Mouse (Mus musculus): ENCODE data around the gene Rab22a. TPM values are rescaled to one million over a fixed set of nuclear protein-coding genes. Genes with fewer than 3 reads are reported as not detected.

The Rab22a gene
- polyA plus RNA-seq, 1 experiment from 2014 or later: 38.2 TPM

DNA sequence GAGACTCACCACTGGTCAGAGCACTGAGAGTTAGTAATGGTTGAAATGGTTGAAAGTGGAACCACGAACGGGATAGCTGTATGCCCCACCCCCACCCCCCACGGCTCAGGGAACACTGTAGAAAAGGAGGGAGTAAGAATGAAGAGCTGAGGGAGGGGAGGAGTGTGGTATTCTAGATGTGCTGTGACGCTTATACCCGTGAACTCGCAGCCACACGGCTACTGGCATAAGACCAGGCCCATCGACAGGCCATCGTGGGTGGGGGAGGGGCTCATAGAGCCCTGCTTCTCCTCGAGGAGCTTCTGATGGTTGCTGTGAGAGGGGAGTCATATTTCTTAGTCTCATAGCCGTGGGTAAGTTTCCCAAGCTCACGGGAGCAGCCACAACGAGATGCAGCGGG lies 64.8 kb downstream of the Rab22a start:
- Histone ChIP-seq H3K9me3 (ENCODE audit: control insufficient read depth, low read length) (no peaks in the 10 kb centered on the region), H3K4me3 (ENCODE audit: low read depth, low read length) (no peak overlapping the region), H3K27ac (ENCODE audit: low read depth, low read length) (no peak overlapping the region), H3K4me1 (ENCODE audit: control insufficient read depth, insufficient read depth, low read length) (no peaks in the 10 kb centered on the region), H3K36me3 (ENCODE audit: control insufficient read depth, insufficient read depth, low read length) (no peaks in the 10 kb centered on the region), H3K4me2 (no peak overlapping the region), H3K27me3 (ENCODE audit: control insufficient read depth, insufficient read depth, low read length) (no peaks in the 10 kb centered on the region), H3K9ac (ENCODE audit: low read length) (no peak overlapping the region)
- DNase-seq (ENCODE audit: low spot score, missing footprints) (peak; percentile 53), ATAC-seq (ENCODE audit: low FRiP score) (0 out of 2 replicates have a peak, but pooled peaks have one; percentile 55)
- 63% methylated on average over 14 of the region's 14 CpGs for WGBS

GRCm38 (mm10) chr2:173724940-173725807 lies 65.6 kb downstream of the Rab22a start:
- no peak for ATAC-seq (ENCODE audit: low FRiP score)
- Histone ChIP-seq H3K27ac (ENCODE audit: low read depth, low read length) (no peak overlapping the region), H3K4me2 (no peak overlapping the region), H3K4me1 (ENCODE audit: control insufficient read depth, insufficient read depth, low read length) (no peaks in the 10 kb centered on the region), H3K9me3 (ENCODE audit: control insufficient read depth, low read length) (no peaks in the 10 kb centered on the region), H3K9ac (ENCODE audit: low read length) (no peak overlapping the region), H3K4me3 (ENCODE audit: low read depth, low read length) (no peak overlapping the region), H3K36me3 (ENCODE audit: control insufficient read depth, insufficient read depth, low read length) (no peaks in the 10 kb centered on the region), H3K27me3 (ENCODE audit: control insufficient read depth, insufficient read depth, low read length) (no peaks in the 10 kb centered on the region)
- DNase-seq (ENCODE audit: low spot score, missing footprints): peak; percentile 49
- WGBS: 82% methylated on average over 15 of the region's 15 CpGs

DNA sequence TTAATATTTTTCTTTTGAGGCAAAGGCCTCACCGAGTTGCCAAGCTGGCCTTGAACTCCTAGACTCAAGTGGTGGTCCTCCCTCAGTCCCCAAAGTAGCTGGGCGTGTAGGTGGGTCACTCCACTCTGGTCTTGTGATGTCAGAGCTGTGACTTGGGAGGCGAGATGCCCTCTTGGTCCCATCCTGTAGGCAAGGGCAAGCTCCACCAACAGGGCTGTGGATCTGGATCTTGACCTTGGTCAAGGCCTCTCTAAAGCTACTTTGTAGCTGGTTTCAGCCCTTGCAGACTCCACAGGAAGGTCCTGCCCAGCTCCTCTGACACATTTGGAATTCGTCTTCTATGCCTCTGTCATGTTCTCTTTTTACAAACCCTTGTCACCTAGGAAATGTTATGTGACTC lies 66.3 kb downstream of the Rab22a start:
- Histone ChIP-seq H3K4me1 (ENCODE audit: control insufficient read depth, insufficient read depth, low read length) (0 out of 2 replicates have a peak, but pooled peaks cover 4% of the 10 kb centered on the region), H3K36me3 (ENCODE audit: control insufficient read depth, insufficient read depth, low read length) (no peaks in the 10 kb centered on the region), H3K9me3 (ENCODE audit: control insufficient read depth, low read length) (no peaks in the 10 kb centered on the region), H3K27ac (ENCODE audit: low read depth, low read length) (no peak overlapping the region), H3K4me3 (ENCODE audit: low read depth, low read length) (no peak overlapping the region), H3K27me3 (ENCODE audit: control insufficient read depth, insufficient read depth, low read length) (no peaks in the 10 kb centered on the region), H3K4me2 (no peak overlapping the region), H3K9ac (ENCODE audit: low read length) (no peak overlapping the region)
- no peak for DNase-seq (ENCODE audit: low spot score, missing footprints)
- ATAC-seq (ENCODE audit: low FRiP score): no peak
- WGBS: 86% methylated on average over 4 of the region's 4 CpGs

DNA sequence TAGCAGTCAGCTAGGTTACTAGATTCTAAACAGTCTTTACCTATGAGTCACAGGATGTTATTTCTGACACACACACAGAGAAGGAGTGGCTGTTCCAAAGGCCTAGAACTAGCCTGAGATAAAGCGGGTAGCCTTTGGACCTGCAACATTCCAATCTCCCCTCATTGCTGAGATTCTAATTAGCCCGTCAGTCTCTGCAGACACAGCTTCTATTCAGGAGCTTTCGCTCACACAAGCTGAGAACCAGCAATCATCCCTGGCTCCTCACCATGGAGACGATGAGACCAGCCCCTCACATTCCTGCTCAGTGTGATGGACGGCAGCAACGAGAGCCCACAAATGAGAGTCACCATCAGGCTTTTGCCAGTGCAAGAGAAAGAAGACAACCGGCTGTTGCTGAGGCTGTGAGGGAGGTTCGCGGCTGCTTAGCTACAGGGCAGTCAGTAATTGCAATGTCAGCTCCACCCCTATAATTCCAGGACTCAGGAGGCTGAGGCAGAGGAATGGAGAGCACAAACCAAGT lies 70.9 kb downstream of the Rab22a start:
- H3K4me2 ChIP-seq: no peak overlapping the region
- 4% methylated on average over 9 of the region's 9 CpGs for WGBS

GRCm38 (mm10) chr2:173734426-173734825 lies 74.9 kb downstream of the Rab22a start:
- H3K9ac ChIP-seq (ENCODE audit: low read length): no peak overlapping the region
- no peak overlapping the region for H3K4me3 ChIP-seq (ENCODE audit: low read depth, low read length)
- no peaks in the 10 kb centered on the region for H3K36me3 ChIP-seq (ENCODE audit: control insufficient read depth, insufficient read depth, low read length)
- no peak overlapping the region for H3K27ac ChIP-seq (ENCODE audit: low read depth, low read length)
- no peak overlapping the region for H3K4me2 ChIP-seq
- DNase-seq (ENCODE audit: low spot score, missing footprints) (no peak), ATAC-seq (ENCODE audit: low FRiP score) (no peak)
- H3K9me3 ChIP-seq (ENCODE audit: control insufficient read depth, low read length): no peaks in the 10 kb centered on the region
- 81% methylated on average over 2 of the region's 2 CpGs for WGBS
- no peaks in the 10 kb centered on the region for H3K27me3 ChIP-seq (ENCODE audit: control insufficient read depth, insufficient read depth, low read length)
- H3K4me1 ChIP-seq (ENCODE audit: control insufficient read depth, insufficient read depth, low read length): peaks cover 12% of the 10 kb centered on the region

More for the DNA sequence above, 70.9 kb downstream of the Rab22a start:
- Histone ChIP-seq H3K36me3 (ENCODE audit: control insufficient read depth, insufficient read depth, low read length) (no peaks in the 10 kb centered on the region), H3K4me1 (ENCODE audit: control insufficient read depth, insufficient read depth, low read length) (peaks cover 4% of the 10 kb centered on the region; the same call in 1 of the 2 replicates), H3K9me3 (ENCODE audit: control insufficient read depth, low read length) (no peaks in the 10 kb centered on the region), H3K9ac (ENCODE audit: low read length) (0 out of 2 replicates have a peak overlapping the region, but pooled peaks have one; percentile 24), H3K27ac (ENCODE audit: low read depth, low read length) (no peak overlapping the region), H3K4me3 (ENCODE audit: low read depth, low read length) (no peak overlapping the region), H3K27me3 (ENCODE audit: control insufficient read depth, insufficient read depth, low read length) (no peaks in the 10 kb centered on the region)
- peak; percentile 88 for ATAC-seq (ENCODE audit: low FRiP score)
- peak; percentile 86 for DNase-seq (ENCODE audit: low spot score, missing footprints)

GRCm38 (mm10) chr2:173737222-173737989 lies 77.8 kb downstream of the Rab22a start, which contains the start of gene Vapb:
Vapb (plus strand) TSS chr2:173737511.
- Histone ChIP-seq H3K4me1 (ENCODE audit: control insufficient read depth, insufficient read depth, low read length) (peaks cover 8% of the 10 kb centered on the region), H3K27ac (ENCODE audit: low read depth, low read length) (no peak within 1 kb of the TSS; the same call in 1 of the 2 replicates), H3K27me3 (ENCODE audit: control insufficient read depth, insufficient read depth, low read length) (no peaks in the 10 kb centered on the region), H3K9ac (ENCODE audit: low read length) (peak within 1 kb of the TSS; percentile 85), H3K36me3 (ENCODE audit: control insufficient read depth, insufficient read depth, low read length) (no peaks in the 10 kb centered on the region), H3K9me3 (ENCODE audit: control insufficient read depth, low read length) (no peaks in the 10 kb centered on the region), H3K4me3 (ENCODE audit: low read depth, low read length) (peak within 1 kb of the TSS; percentile 84), H3K4me2 (peak within 1 kb of the TSS; percentile 72)
- peak; percentile 97 for ATAC-seq (ENCODE audit: low FRiP score)
- 2% methylated on average over 70 of the region's 70 CpGs for WGBS
- peak; percentile 100 for DNase-seq (ENCODE audit: low spot score, missing footprints)

- ATAC-seq (ENCODE audit: low FRiP score) (no peak), DNase-seq (ENCODE audit: low spot score, missing footprints) (peak; percentile 77)
- Histone ChIP-seq H3K4me1 (ENCODE audit: control insufficient read depth, insufficient read depth, low read length) (peaks cover 8% of the 10 kb centered on the region), H3K9me3 (ENCODE audit: control insufficient read depth, low read length) (no peaks in the 10 kb centered on the region), H3K9ac (ENCODE audit: low read length) (peak overlapping the region; percentile 85), H3K27ac (ENCODE audit: low read depth, low read length) (no peak overlapping the region), H3K27me3 (ENCODE audit: control insufficient read depth, insufficient read depth, low read length) (no peaks in the 10 kb centered on the region), H3K4me3 (ENCODE audit: low read depth, low read length) (peak overlapping the region; percentile 84), H3K36me3 (ENCODE audit: control insufficient read depth, insufficient read depth, low read length) (no peaks in the 10 kb centered on the region), H3K4me2 (peak overlapping the region; percentile 72)
- WGBS: 85% methylated on average over 9 of the region's 9 CpGs
Observed at GRCm38 (mm10) chr2:173738232-173738631, 78.7 kb downstream of the Rab22a start.

DNA sequence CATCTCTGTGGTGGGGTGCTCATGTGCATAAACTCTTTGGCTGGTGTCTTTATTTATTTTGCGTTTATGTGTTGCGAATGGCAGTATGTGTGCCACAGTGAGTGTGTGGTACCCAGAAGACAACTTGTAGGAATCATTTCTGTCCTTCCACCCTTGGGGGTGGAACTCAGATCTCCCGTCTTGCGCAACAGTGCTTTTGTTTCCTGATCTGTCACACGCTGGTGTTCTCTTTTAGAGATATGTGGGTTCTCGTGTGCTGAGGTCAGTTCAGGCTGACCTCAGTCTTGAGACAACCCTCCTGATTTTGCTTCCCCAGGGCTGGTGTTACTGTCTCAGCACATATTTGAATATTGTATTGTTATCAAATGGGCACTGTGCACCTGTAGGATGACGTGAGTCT lies 79.5 kb downstream of the Rab22a start:
- H3K27me3 ChIP-seq (ENCODE audit: control insufficient read depth, insufficient read depth, low read length): no peaks in the 10 kb centered on the region
- no peak overlapping the region for H3K4me2 ChIP-seq
- no peaks in the 10 kb centered on the region for H3K36me3 ChIP-seq (ENCODE audit: control insufficient read depth, insufficient read depth, low read length)
- WGBS: 93% methylated on average over 7 of the region's 7 CpGs
- ATAC-seq (ENCODE audit: low FRiP score) (no peak), DNase-seq (ENCODE audit: low spot score, missing footprints) (peak; percentile 60)
- H3K9me3 ChIP-seq (ENCODE audit: control insufficient read depth, low read length): no peaks in the 10 kb centered on the region
- no peak overlapping the region for H3K27ac ChIP-seq (ENCODE audit: low read depth, low read length)
- H3K4me3 ChIP-seq (ENCODE audit: low read depth, low read length): no peak overlapping the region
- H3K4me1 ChIP-seq (ENCODE audit: control insufficient read depth, insufficient read depth, low read length): peaks cover 8% of the 10 kb centered on the region
- no peak overlapping the region for H3K9ac ChIP-seq (ENCODE audit: low read length)
